Mouse (Mus musculus) lung, postnatal 25 days (tissue): ENCODE measurements at regions not wholly inside any gene's neighbourhood (a gene's known extent, or its start where the extent isn't known, plus 50 kb on each side); places are given as distances from the start of the nearest gene placed in this dataset.
"Not testable (repeated sequence)": the region's sequence is repeated elsewhere in the genome, so short reads cannot be mapped to it uniquely, and the experiment has no call there.

Experiments used
- DNase-seq: peaks from one replicate; pipeline ENCODE4 v3.0.0; 2022; ENCODE audit warnings: low spot score

- no peak for DNase-seq
These were observed 475.9 kb downstream of the Zfp704 start for GRCm38 (mm10) chr3:9133991-9134390.

- no peak for DNase-seq
These were observed 477.7 kb downstream of the Zfp704 start for GRCm38 (mm10) chr3:9132104-9132751.

- no peak for DNase-seq
These were observed 478.5 kb downstream of the Zfp704 start for GRCm38 (mm10) chr3:9131366-9131765.

GRCm38 (mm10) chr3:9128407-9128806 lies 481.5 kb downstream of the Zfp704 start:
- peak; percentile 22 for DNase-seq

GRCm38 (mm10) chr3:9123079-9123478 lies 486.8 kb downstream of the Zfp704 start:
- DNase-seq = peak; percentile 33

GRCm38 (mm10) chr3:9117913-9118312 lies 492.0 kb downstream of the Zfp704 start:
- DNase-seq = no peak

GRCm38 (mm10) chr3:9113410-9113809 lies 496.5 kb downstream of the Zfp704 start:
- no peak for DNase-seq

GRCm38 (mm10) chr3:9110741-9111140 lies 499.1 kb downstream of the Zfp704 start:
- DNase-seq = no peak

GRCm38 (mm10) chr3:9109991-9110390 lies 499.9 kb downstream of the Zfp704 start:
- DNase-seq = no peak

GRCm38 (mm10) chr3:9109485-9109884 lies 500.4 kb downstream of the Zfp704 start:
- no peak for DNase-seq

GRCm38 (mm10) chr3:9107766-9108410 lies 502.0 kb downstream of the Zfp704 start:
- no peak for DNase-seq

GRCm38 (mm10) chr3:9105191-9105926 lies 504.5 kb downstream of the Zfp704 start:
- no peak for DNase-seq

GRCm38 (mm10) chr3:9103456-9103855 lies 506.4 kb downstream of the Zfp704 start:
- DNase-seq = no peak

GRCm38 (mm10) chr3:9101240-9101639 lies 508.6 kb downstream of the Zfp704 start:
- DNase-seq = no peak

GRCm38 (mm10) chr3:9100761-9101160 lies 509.1 kb downstream of the Zfp704 start:
- DNase-seq = peak; percentile 17

- no peak for DNase-seq
These were observed 511.4 kb downstream of the Zfp704 start for GRCm38 (mm10) chr3:9098441-9098840.

GRCm38 (mm10) chr3:9084134-9084533 lies 525.8 kb downstream of the Zfp704 start:
- DNase-seq = no peak

- DNase-seq = no peak
These were observed 527.8 kb downstream of the Zfp704 start for GRCm38 (mm10) chr3:9082061-9082460.

- no peak for DNase-seq
These were observed 531.7 kb downstream of the Zfp704 start for GRCm38 (mm10) chr3:9078201-9078600.

- peak; percentile 66 for DNase-seq
These were observed 533.2 kb downstream of the Zfp704 start for GRCm38 (mm10) chr3:9076696-9077095.

- DNase-seq = not testable (repeated sequence)
These were observed 537.4 kb downstream of the Zfp704 start for GRCm38 (mm10) chr3:9072471-9072870.

- DNase-seq = peak; percentile 79
These were observed 542.8 kb downstream of the Zfp704 start for GRCm38 (mm10) chr3:9067048-9067447.

- no peak for DNase-seq
These were observed 543.5 kb downstream of the Zfp704 start for GRCm38 (mm10) chr3:9066374-9066773.
